Mouse (Mus musculus): ENCODE results near the gene Gm29776. TPM values are rescaled to one million over a fixed set of nuclear protein-coding genes. Genes with fewer than 3 reads are reported as not detected.

The Gm29776 gene
- polyA plus RNA-seq, 1 experiment from 2014 or later: 0.24 TPM

DNA sequence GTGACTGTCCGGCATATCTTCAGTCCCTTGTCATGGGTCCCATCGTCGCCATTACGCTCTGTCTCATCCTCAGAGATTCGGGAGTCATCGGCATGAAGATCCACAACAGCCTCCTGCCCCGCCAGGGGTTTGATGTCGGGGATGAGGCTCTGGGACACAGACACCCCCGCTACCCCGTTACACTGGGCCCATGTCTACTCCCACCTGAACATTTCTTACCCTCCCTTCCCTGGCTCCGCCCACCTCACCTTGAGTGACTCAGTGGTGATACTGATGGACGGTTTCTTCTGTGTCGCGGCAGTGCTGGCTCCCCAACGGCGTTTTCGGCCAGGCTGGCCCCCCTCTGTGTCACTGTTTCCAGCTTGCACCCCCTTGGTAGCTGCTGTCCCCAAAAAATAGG is 52.2 kb downstream of the Gm29776 start:
- no peak for ATAC-seq (ENCODE audit: insufficient number of reproducible peaks, low FRiP score, low TSS enrichment, low read depth)
- Histone ChIP-seq H3K4me1 (peaks cover 17% of the 10 kb centered on the region), H3K4me3 (no peak overlapping the region), H3K27me3 (no peaks in the 10 kb centered on the region), H3K9ac (no peak overlapping the region), H3K9me3 (no peaks in the 10 kb centered on the region), H3K4me2 (no peak overlapping the region), H3K36me3 (peaks cover 89% of the 10 kb centered on the region), H3K27ac (no peak overlapping the region)
- WGBS: 94% methylated on average over 17 of the region's 17 CpGs

DNA sequence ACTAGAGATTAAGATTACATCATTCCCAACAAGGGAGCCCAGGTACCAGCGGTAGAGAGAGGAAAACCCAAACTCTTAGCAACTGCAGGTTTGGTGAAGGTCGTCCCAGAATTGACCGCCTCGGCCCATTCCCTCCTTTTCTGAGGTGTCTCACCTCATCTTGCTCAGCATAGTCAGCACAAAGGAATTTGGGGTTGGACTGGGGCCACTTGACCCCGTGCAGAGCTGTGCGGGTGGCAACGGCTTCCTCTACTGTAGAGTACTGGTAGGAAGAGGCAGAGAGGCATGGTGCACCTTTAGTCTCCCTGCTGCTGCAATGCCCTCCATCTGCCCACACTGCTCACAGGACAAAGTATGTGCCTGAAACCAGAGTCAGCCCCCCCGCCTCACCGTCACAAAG is 54.3 kb downstream of the Gm29776 start:
- H3K4me2 ChIP-seq: no peak overlapping the region
- H3K9me3 ChIP-seq: no peaks in the 10 kb centered on the region
- peaks cover 13% of the 10 kb centered on the region for H3K4me1 ChIP-seq
- H3K4me3 ChIP-seq: no peak overlapping the region
- H3K9ac ChIP-seq: no peak overlapping the region
- ATAC-seq (ENCODE audit: insufficient number of reproducible peaks, low FRiP score, low TSS enrichment, low read depth): no peak
- H3K27ac ChIP-seq: no peak overlapping the region
- H3K36me3 ChIP-seq: peaks cover 70% of the 10 kb centered on the region
- no peaks in the 10 kb centered on the region for H3K27me3 ChIP-seq
- WGBS: 85% methylated on average over 9 of the region's 9 CpGs

DNA sequence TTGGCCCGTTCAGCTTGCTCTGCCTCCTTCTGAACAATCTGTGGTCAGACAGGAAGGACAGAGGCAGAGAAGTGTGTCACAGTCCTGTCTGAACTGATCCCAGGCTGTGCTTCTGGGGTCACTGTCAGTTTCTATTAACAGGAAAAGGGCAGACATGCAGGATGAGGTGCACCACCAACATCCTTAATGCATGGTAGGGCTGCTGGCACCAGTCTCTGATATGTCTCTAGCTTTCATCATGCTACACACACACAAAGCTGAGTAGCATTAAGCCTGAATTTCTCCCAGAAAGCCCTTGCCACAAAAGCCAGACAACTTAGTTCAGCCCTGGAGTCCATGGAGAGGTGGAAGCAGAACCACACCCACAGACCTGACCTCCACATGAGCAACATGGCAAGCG is 55.6 kb downstream of the Gm29776 start:
- ATAC-seq (ENCODE audit: insufficient number of reproducible peaks, low FRiP score, low TSS enrichment, low read depth): no peak
- Histone ChIP-seq H3K4me2 (no peak overlapping the region), H3K4me1 (peaks cover 17% of the 10 kb centered on the region), H3K27ac (no peak overlapping the region; the same call in 1 of the 2 replicates), H3K9me3 (no peaks in the 10 kb centered on the region), H3K27me3 (no peaks in the 10 kb centered on the region), H3K4me3 (no peak overlapping the region), H3K9ac (no peak overlapping the region), H3K36me3 (peaks cover 69% of the 10 kb centered on the region)
- WGBS: 80% methylated on average over 2 of the region's 2 CpGs

Small RNAs within 50 kb of the gene (microRNA-seq; reads per million reads assigned to microRNA genes)
- not detected for gene Mir6948

Other genes starting within 250 kb of the Gm29776 start
- gene Lrp10, start 234.7 kb downstream of the Gm29776 start, polyA plus RNA-seq (2015; fragmentation: Nextera tagmentation; extraction: Ambion mirVana): 42.8 and 46.4 TPM in 2 replicates
- 1.5 and 2.2 TPM in 2 replicates for gene Rem2, start 222.7 kb downstream of the Gm29776 start, polyA plus RNA-seq (2015; fragmentation: Nextera tagmentation; extraction: Ambion mirVana)
- 68.6 and 71.4 TPM in 2 replicates for gene Prmt5, start 181.3 kb downstream of the Gm29776 start, polyA plus RNA-seq (2015; fragmentation: Nextera tagmentation; extraction: Ambion mirVana)
- 52.6 and 53.0 TPM in 2 replicates for gene Haus4, start 144.2 kb downstream of the Gm29776 start, polyA plus RNA-seq (2015; fragmentation: Nextera tagmentation; extraction: Ambion mirVana)
- gene Ajuba, start 121.3 kb downstream of the Gm29776 start, polyA plus RNA-seq (2015; fragmentation: Nextera tagmentation; extraction: Ambion mirVana): 50.7 and 52.7 TPM in 2 replicates
- gene 4931414P19Rik, start 92.8 kb downstream of the Gm29776 start, polyA plus RNA-seq (2015; fragmentation: Nextera tagmentation; extraction: Ambion mirVana): 5.8 and 6.1 TPM in 2 replicates
- 343 and 373 TPM in 2 replicates for gene Psmb5, start 80.8 kb downstream of the Gm29776 start, polyA plus RNA-seq (2015; fragmentation: Nextera tagmentation; extraction: Ambion mirVana)
- gene Psmb11, start 77.4 kb downstream of the Gm29776 start, polyA plus RNA-seq (2015; fragmentation: Nextera tagmentation; extraction: Ambion mirVana): not detected in 2 replicates
- 0.99 TPM in 1 of 2 replicates, not detected in the other for gene Gm17606, start 57.9 kb downstream of the Gm29776 start, polyA plus RNA-seq (2015; fragmentation: Nextera tagmentation; extraction: Ambion mirVana)
- 3.7 and 4.2 TPM in 2 replicates for gene Cdh24, start 57.5 kb downstream of the Gm29776 start, polyA plus RNA-seq (2015; fragmentation: Nextera tagmentation; extraction: Ambion mirVana)
- gene 1700123O20Rik, start 12.6 kb downstream of the Gm29776 start, polyA plus RNA-seq (2015; fragmentation: Nextera tagmentation; extraction: Ambion mirVana): 79.6 and 81.2 TPM in 2 replicates
- gene Acin1, start 11.9 kb downstream of the Gm29776 start, polyA plus RNA-seq (2015; fragmentation: Nextera tagmentation; extraction: Ambion mirVana): 109 TPM in 2 replicates
- gene Cebpe, start 13.3 kb upstream of the Gm29776 start, polyA plus RNA-seq (2015; fragmentation: Nextera tagmentation; extraction: Ambion mirVana): 0.12 TPM in 1 of 2 replicates, not detected in the other
- 5.0 and 5.4 TPM in 2 replicates for gene Slc7a8, start 83.1 kb upstream of the Gm29776 start, polyA plus RNA-seq (2015; fragmentation: Nextera tagmentation; extraction: Ambion mirVana)
- not detected in 2 replicates for gene Rnf212b, start 115.3 kb upstream of the Gm29776 start, polyA plus RNA-seq (2015; fragmentation: Nextera tagmentation; extraction: Ambion mirVana)
- 8.3 and 8.4 TPM in 2 replicates for gene Homez, start 172.1 kb upstream of the Gm29776 start, polyA plus RNA-seq (2015; fragmentation: Nextera tagmentation; extraction: Ambion mirVana)
- gene Ppp1r3e, start 178.7 kb upstream of the Gm29776 start, polyA plus RNA-seq (2015; fragmentation: Nextera tagmentation; extraction: Ambion mirVana): 0.94 and 1.0 TPM in 2 replicates
- 3.8 and 4.6 TPM in 2 replicates for gene Bcl2l2, start 184.5 kb upstream of the Gm29776 start, polyA plus RNA-seq (2015; fragmentation: Nextera tagmentation; extraction: Ambion mirVana)
- gene Gm20521, start 184.6 kb upstream of the Gm29776 start, polyA plus RNA-seq (2015; fragmentation: Nextera tagmentation; extraction: Ambion mirVana): 0.33 TPM in 1 of 2 replicates, not detected in the other
- gene Pabpn1, start 193.7 kb upstream of the Gm29776 start, polyA plus RNA-seq (2015; fragmentation: Nextera tagmentation; extraction: Ambion mirVana): 83.4 and 94.3 TPM in 2 replicates
- gene Slc22a17, start 214.3 kb upstream of the Gm29776 start, polyA plus RNA-seq (2015; fragmentation: Nextera tagmentation; extraction: Ambion mirVana): 56.3 and 70.6 TPM in 2 replicates
- gene Efs, start 227.3 kb upstream of the Gm29776 start, polyA plus RNA-seq (2015; fragmentation: Nextera tagmentation; extraction: Ambion mirVana): 57.2 and 58.0 TPM in 2 replicates
- gene Il25, start 233.9 kb upstream of the Gm29776 start, polyA plus RNA-seq (2015; fragmentation: Nextera tagmentation; extraction: Ambion mirVana): not detected in 2 replicates
- 12.7 and 12.9 TPM in 2 replicates for gene Cmtm5, start 237.4 kb upstream of the Gm29776 start, polyA plus RNA-seq (2015; fragmentation: Nextera tagmentation; extraction: Ambion mirVana)